Mouse (Mus musculus) testis, adult 2 months (tissue): ENCODE data around the gene Gm2174. TPM values are rescaled to one million over a fixed set of nuclear protein-coding genes. Genes with fewer than 3 reads are reported as not detected.
A peak's percentile ranks its signal among the peaks of the same experiment; 100 is the strongest.

ENCODE experiments used
- H3K27ac ChIP-seq: fragments of 200-500 bp; 2 replicates; pipeline ENCODE4 v1.5.1; 2012; ENCODE audit warnings: low read depth, low read length; ENCODE audit not compliant: control insufficient read depth, insufficient read depth
- H3K27me3 ChIP-seq: fragments of 200-500 bp; 2 replicates; pipeline ENCODE4 v1.6.1; 2012; ENCODE audit warnings: mild to moderate bottlenecking, low read length, moderate library complexity; ENCODE audit not compliant: control insufficient read depth, insufficient read depth
- H3K36me3 ChIP-seq: fragments of 200-500 bp; 2 replicates; pipeline ENCODE4 v1.6.1; 2012; ENCODE audit warnings: mild to moderate bottlenecking, low read length; ENCODE audit not compliant: control insufficient read depth, insufficient read depth
- H3K4me1 ChIP-seq: fragments of 200-500 bp; 2 replicates; pipeline ENCODE4 v1.6.1; 2012; ENCODE audit warnings: low read length; ENCODE audit not compliant: control insufficient read depth, insufficient read depth
- H3K4me3 ChIP-seq: fragments of 200-500 bp; 2 replicates; pipeline ENCODE4 v1.5.1; 2012; ENCODE audit warnings: low read depth, mild to moderate bottlenecking, low read length, moderate library complexity, mixed read lengths; ENCODE audit not compliant: control insufficient read depth
- CTCF ChIP-seq: fragments of 200-500 bp; IDR thresholded peaks from 2 replicates; pipeline ENCODE4 v1.5.1; 2012; ENCODE audit warnings: low read depth, mild to moderate bottlenecking, inconsistent platforms, low read length, moderate library complexity; ENCODE audit not compliant: control insufficient read depth, insufficient read depth, insufficient replicate concordance
- POLR2A ChIP-seq: fragments of 200-500 bp; IDR thresholded peaks from 2 replicates; pipeline ENCODE4 v1.6.1; 2012; ENCODE audit warnings: low read depth, mild to moderate bottlenecking, inconsistent platforms, low read length, moderate library complexity; ENCODE audit not compliant: control insufficient read depth
- polyA plus RNA-seq: library from polyadenylated mRNA; depleted of rRNA; stranded (reverse); fragments of >200 nt; gene quantifications from 2 replicates; pipeline ENCODE4 v1.2.3, GENCODE M21; 2012

Gm2174 gene
- polyA plus RNA-seq, 1 experiment = not detected

DNA sequence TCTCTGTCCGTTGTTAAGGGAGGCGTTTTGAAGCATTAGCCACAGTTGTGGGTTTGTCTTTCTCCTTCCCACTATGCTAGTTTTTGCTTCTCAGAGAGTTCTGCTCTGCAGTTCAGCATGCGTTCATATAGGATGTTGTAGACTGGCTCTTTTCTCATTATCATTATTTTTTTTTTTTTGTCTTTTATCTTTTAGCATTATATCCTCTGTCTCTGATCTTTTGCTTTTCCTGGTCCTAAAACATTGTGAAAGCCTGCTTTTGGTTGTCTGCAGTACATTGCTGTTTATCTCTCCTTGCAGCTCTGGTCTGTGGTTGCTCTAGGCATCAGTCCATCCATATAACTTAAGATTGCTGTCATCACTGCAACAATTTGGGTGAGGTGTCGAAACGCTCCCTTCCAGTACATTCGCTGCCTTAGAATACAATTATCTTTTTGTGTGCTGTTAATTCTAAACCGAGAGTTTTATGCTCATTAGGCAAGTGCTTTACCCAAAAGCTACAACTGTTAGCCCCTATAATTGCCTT, 11.9 kb upstream of the Gm2174 start:
- Histone ChIP-seq H3K4me3 (no peak overlapping the region), H3K4me1 (no peaks in the 10 kb centered on the region), H3K27ac (no peak overlapping the region), H3K36me3 (no peaks in the 10 kb centered on the region), H3K27me3 (no peaks in the 10 kb centered on the region)
- TF ChIP-seq CTCF (no peak), POLR2A (no peak)

- no peak for TF ChIP-seq POLR2A
- TF ChIP-seq CTCF = no peak
- Histone ChIP-seq H3K4me1 (no peaks in the 10 kb centered on the region), H3K4me3 (no peak overlapping the region), H3K36me3 (no peaks in the 10 kb centered on the region), H3K27ac (no peak overlapping the region), H3K27me3 (no peaks in the 10 kb centered on the region)
Observed at GRCm38 (mm10) chrX:56446487-56447428, 1.0 kb upstream of the Gm2174 start.

- peak within 1 kb of the TSS; percentile 82 for H3K27ac ChIP-seq
- H3K4me3 ChIP-seq = peak within 1 kb of the TSS; percentile 88
- TF ChIP-seq POLR2A = peak; percentile 80; the same call in 1 of the 2 replicates
- no peak for TF ChIP-seq CTCF
- H3K27me3 ChIP-seq = no peaks in the 10 kb centered on the region
- no peaks in the 10 kb centered on the region for H3K36me3 ChIP-seq
- H3K4me1 ChIP-seq = 0 out of 2 replicates have a peak, but pooled peaks cover 2% of the 10 kb centered on the region
Observed at GRCm38 (mm10) chrX:56454671-56455371, 7.1 kb downstream of the Gm2174 start, which contains the start of gene Ints6l. Gene Ints6l, plus strand, starts transcription at chrX:56454857.

GRCm38 (mm10) chrX:56455372-56456246, 7.8 kb downstream of the Gm2174 start:
- 0 out of 2 replicates have a peak, but pooled peaks cover 2% of the 10 kb centered on the region for H3K4me1 ChIP-seq
- H3K27me3 ChIP-seq = no peaks in the 10 kb centered on the region
- TF ChIP-seq POLR2A = no peak
- TF ChIP-seq CTCF = no peak
- peak overlapping the region; percentile 82 for H3K27ac ChIP-seq
- no peaks in the 10 kb centered on the region for H3K36me3 ChIP-seq
- H3K4me3 ChIP-seq = peak overlapping the region; percentile 88

DNA sequence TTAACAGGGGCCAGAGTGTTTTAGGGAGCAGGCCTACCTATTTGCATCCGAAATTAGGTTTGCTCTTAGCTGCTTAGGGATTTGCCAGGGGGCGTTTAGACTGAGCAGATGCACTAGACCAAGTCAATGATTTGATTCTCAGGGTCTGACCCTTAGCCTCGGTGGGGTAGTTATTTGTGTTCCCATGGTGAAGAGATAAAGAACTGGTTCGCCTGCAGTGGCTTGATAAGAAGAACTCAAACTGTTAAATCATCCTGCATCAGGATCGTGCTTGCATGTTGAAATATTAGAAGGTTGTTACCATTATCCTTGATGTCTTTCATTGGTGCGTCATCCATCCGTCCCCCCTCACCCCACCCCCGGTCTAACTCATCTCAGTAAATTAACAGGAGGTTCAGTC, 8.6 kb downstream of the Gm2174 start:
- Histone ChIP-seq H3K36me3 (no peaks in the 10 kb centered on the region), H3K27me3 (no peaks in the 10 kb centered on the region), H3K4me1 (0 out of 2 replicates have a peak, but pooled peaks cover 2% of the 10 kb centered on the region), H3K4me3 (no peak overlapping the region; the same call in 1 of the 2 replicates), H3K27ac (no peak overlapping the region)
- TF ChIP-seq CTCF (no peak), POLR2A (no peak)

DNA sequence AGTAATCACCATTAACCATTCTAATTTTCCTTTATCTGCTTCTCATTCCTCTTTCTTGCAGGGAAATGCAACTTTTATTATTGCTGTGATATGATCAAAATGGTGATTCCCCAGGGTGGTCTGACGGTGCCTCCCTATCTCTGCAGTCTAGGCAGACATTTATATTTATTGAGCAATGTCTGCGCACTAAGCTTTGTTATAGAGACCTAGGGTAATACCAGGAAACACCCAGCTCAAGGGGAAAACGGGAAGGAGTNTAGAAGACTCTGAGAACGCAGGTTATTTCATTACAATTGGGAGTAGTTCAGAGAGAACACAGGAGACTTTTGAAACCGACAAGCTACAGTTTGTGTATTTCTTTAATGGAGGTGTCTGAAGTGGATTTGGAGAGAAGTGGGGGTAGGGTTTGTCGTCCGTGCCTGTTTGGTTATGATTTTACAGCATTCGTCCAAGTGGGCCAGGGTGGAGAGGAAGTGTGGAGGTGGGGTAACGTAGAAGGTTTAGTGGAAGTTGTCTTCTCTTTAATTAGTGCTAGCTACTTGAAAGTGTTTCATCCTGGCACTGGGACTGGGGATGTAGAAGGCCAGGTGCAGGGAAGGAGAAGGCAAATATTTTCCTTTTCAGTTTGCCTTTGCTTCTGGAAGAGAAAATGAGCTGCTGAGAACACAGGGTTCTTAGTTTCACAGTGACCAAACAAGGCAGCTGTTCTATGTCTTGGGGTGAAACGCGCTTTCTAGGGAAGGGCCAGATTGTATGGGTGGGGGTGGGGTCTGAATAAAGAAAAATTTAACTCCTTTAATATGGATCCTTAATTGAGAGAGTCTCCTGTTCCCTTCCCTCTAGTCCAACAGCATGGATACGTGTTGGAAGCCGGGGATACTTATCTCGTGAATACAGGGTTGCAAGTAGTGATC, 14.5 kb downstream of the Gm2174 start:
- Histone ChIP-seq H3K27ac (0 out of 2 replicates have a peak overlapping the region, but pooled peaks have one; percentile 13), H3K27me3 (no peaks in the 10 kb centered on the region), H3K4me1 (no peaks in the 10 kb centered on the region), H3K36me3 (no peaks in the 10 kb centered on the region), H3K4me3 (no peak overlapping the region)
- no peak for TF ChIP-seq POLR2A
- TF ChIP-seq CTCF = no peak
